Mouse (Mus musculus): ENCODE measurements around the gene Gm10282. TPM values are rescaled to one million over a fixed set of nuclear protein-coding genes. Genes with fewer than 3 reads are reported as not detected.

The Gm10282 gene
- polyA plus RNA-seq, 1 experiment from 2014 or later: 16.5 TPM

DNA sequence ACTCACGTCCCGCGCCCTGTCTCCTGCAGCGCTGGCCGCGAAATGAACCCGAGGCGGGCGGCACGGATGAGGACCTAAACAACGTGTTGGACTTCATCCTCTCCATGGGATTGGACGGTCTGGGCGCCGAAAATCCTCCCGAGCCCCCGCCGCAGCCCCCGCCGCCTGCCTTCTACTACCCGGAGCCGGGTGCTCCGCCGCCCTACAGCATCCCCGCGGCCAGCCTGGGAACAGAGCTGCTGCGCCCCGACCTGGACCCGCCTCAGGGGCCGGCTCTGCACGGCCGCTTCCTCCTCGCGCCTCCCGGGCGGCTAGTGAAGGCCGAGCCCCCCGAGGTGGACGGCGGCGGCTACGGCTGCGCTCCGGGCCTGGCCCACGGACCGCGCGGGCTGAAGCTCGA, 14.3 kb upstream of the Gm10282 start:
- Histone ChIP-seq H3K36me3 (ENCODE audit: control insufficient read depth, insufficient read depth) (no peaks in the 10 kb centered on the region), H3K4me1 (replicated peaks; ENCODE audit: control insufficient read depth, insufficient read depth, low read length) (peaks cover 15% of the 10 kb centered on the region), H3K27me3 (replicated peaks; ENCODE audit: control insufficient read depth, insufficient read depth, low read length) (peaks cover 36% of the 10 kb centered on the region), H3K9ac (replicated peaks; ENCODE audit: low read depth, low read length) (peak overlapping the region; percentile 46), H3K9me3 (ENCODE audit: control insufficient read depth, low read length) (no peaks in the 10 kb centered on the region), H3K4me3 (replicated peaks; ENCODE audit: low read length) (peak overlapping the region; percentile 60), H3K27ac (ENCODE audit: low read length) (no peak overlapping the region), H3K4me2 (ENCODE audit: low read length) (peak overlapping the region; percentile 94)
- peak; percentile 6; the same call in 1 of the 2 replicates for ATAC-seq
- 2% methylated on average over 46 of the region's 48 CpGs for WGBS

DNA sequence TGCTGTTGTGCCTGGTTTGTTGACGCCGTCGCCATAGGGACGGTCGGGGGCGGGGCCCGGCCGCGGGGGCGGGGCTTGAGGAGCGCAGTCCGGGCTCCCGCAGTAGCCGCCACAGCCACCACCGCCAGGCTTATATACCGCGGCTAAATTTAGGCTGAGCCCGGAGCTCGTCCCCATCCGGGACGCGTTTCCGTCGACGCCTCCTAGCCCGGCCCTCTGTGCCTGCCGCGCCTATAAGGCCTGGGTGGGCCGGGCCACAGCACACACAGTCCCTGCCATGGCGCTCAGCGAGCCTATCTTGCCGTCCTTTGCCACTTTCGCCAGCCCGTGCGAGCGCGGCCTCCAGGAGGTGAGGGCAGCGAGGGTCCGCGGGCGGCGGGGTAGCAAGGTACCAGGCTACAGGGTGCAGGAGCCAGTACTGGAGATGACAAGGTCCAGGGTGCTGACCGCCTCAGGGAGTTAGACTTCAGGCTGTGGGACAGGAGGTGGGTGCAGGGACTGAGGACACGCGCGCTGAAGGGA, 13.8 kb upstream of the Gm10282 start, which contains the start of gene Klf2:
Klf2 (plus strand) TSS at position 233 of the 522 bp plus-strand sequence.
- H3K4me2 ChIP-seq (ENCODE audit: low read length): peak within 1 kb of the TSS; percentile 94
- peaks cover 15% of the 10 kb centered on the region for H3K4me1 ChIP-seq (replicated peaks; ENCODE audit: control insufficient read depth, insufficient read depth, low read length)
- no peaks in the 10 kb centered on the region for H3K9me3 ChIP-seq (ENCODE audit: control insufficient read depth, low read length)
- H3K9ac ChIP-seq (replicated peaks; ENCODE audit: low read depth, low read length): peak within 1 kb of the TSS; percentile 46
- H3K36me3 ChIP-seq (ENCODE audit: control insufficient read depth, insufficient read depth): no peaks in the 10 kb centered on the region
- peak; percentile 93 for ATAC-seq
- peaks cover 36% of the 10 kb centered on the region for H3K27me3 ChIP-seq (replicated peaks; ENCODE audit: control insufficient read depth, insufficient read depth, low read length)
- peak within 1 kb of the TSS; percentile 60 for H3K4me3 ChIP-seq (replicated peaks; ENCODE audit: low read length)
- WGBS: under 1% methylated on average over 44 of the region's 46 CpGs
- H3K27ac ChIP-seq (ENCODE audit: low read length): no peak within 1 kb of the TSS

- H3K9ac ChIP-seq (replicated peaks; ENCODE audit: low read depth, low read length): no peak overlapping the region
- WGBS: 43% methylated on average over 5 of the region's 5 CpGs
- no peak overlapping the region for H3K4me2 ChIP-seq (ENCODE audit: low read length)
- peaks cover 36% of the 10 kb centered on the region for H3K27me3 ChIP-seq (replicated peaks; ENCODE audit: control insufficient read depth, insufficient read depth, low read length)
- ATAC-seq: no peak
- H3K36me3 ChIP-seq (ENCODE audit: control insufficient read depth, insufficient read depth): no peaks in the 10 kb centered on the region
- H3K4me3 ChIP-seq (replicated peaks; ENCODE audit: low read length): no peak overlapping the region
- H3K9me3 ChIP-seq (ENCODE audit: control insufficient read depth, low read length): no peaks in the 10 kb centered on the region
- no peak overlapping the region for H3K27ac ChIP-seq (ENCODE audit: low read length)
- peaks cover 15% of the 10 kb centered on the region for H3K4me1 ChIP-seq (replicated peaks; ENCODE audit: control insufficient read depth, insufficient read depth, low read length)
Observed at GRCm38 (mm10) chr8:72317741-72318301, 12.8 kb upstream of the Gm10282 start.

- Histone ChIP-seq H3K4me3 (replicated peaks; ENCODE audit: low read length) (no peak overlapping the region), H3K4me1 (replicated peaks; ENCODE audit: control insufficient read depth, insufficient read depth, low read length) (peaks cover 15% of the 10 kb centered on the region), H3K9me3 (ENCODE audit: control insufficient read depth, low read length) (no peaks in the 10 kb centered on the region), H3K36me3 (ENCODE audit: control insufficient read depth, insufficient read depth) (no peaks in the 10 kb centered on the region), H3K4me2 (ENCODE audit: low read length) (no peak overlapping the region), H3K9ac (replicated peaks; ENCODE audit: low read depth, low read length) (no peak overlapping the region), H3K27ac (ENCODE audit: low read length) (no peak overlapping the region), H3K27me3 (replicated peaks; ENCODE audit: control insufficient read depth, insufficient read depth, low read length) (peaks cover 24% of the 10 kb centered on the region)
- whole genome bisulfite sequencing: 13% methylated on average over 10 of the region's 10 CpGs
- no peak for ATAC-seq
Observed at GRCm38 (mm10) chr8:72316053-72316695, 11.1 kb upstream of the Gm10282 start.

GRCm38 (mm10) chr8:72312926-72313518, 8.0 kb upstream of the Gm10282 start:
- H3K4me3 ChIP-seq (replicated peaks; ENCODE audit: low read length): no peak overlapping the region
- H3K36me3 ChIP-seq (ENCODE audit: control insufficient read depth, insufficient read depth): no peaks in the 10 kb centered on the region
- H3K4me2 ChIP-seq (ENCODE audit: low read length): no peak overlapping the region
- 93% methylated on average over 3 of the region's 3 CpGs for WGBS
- no peaks in the 10 kb centered on the region for H3K9me3 ChIP-seq (ENCODE audit: control insufficient read depth, low read length)
- peaks cover 2% of the 10 kb centered on the region; the same call in 1 of the 2 replicates for H3K4me1 ChIP-seq (replicated peaks; ENCODE audit: control insufficient read depth, insufficient read depth, low read length)
- ATAC-seq: no peak
- H3K27ac ChIP-seq (ENCODE audit: low read length): no peak overlapping the region
- H3K27me3 ChIP-seq (replicated peaks; ENCODE audit: control insufficient read depth, insufficient read depth, low read length): no peaks in the 10 kb centered on the region
- H3K9ac ChIP-seq (replicated peaks; ENCODE audit: low read depth, low read length): no peak overlapping the region

- no peaks in the 10 kb centered on the region for H3K27me3 ChIP-seq (replicated peaks; ENCODE audit: control insufficient read depth, insufficient read depth, low read length)
- 32% methylated on average over 8 of the region's 8 CpGs for WGBS
- H3K9me3 ChIP-seq (ENCODE audit: control insufficient read depth, low read length): no peaks in the 10 kb centered on the region
- peak; percentile 23; the same call in 1 of the 2 replicates for ATAC-seq
- H3K27ac ChIP-seq (ENCODE audit: low read length): no peak overlapping the region
- H3K9ac ChIP-seq (replicated peaks; ENCODE audit: low read depth, low read length): no peak overlapping the region
- no peaks in the 10 kb centered on the region for H3K36me3 ChIP-seq (ENCODE audit: control insufficient read depth, insufficient read depth)
- H3K4me2 ChIP-seq (ENCODE audit: low read length): no peak overlapping the region
- peaks cover 2% of the 10 kb centered on the region; the same call in 1 of the 2 replicates for H3K4me1 ChIP-seq (replicated peaks; ENCODE audit: control insufficient read depth, insufficient read depth, low read length)
- no peak overlapping the region for H3K4me3 ChIP-seq (replicated peaks; ENCODE audit: low read length)
Observed at GRCm38 (mm10) chr8:72310849-72311506, 5.9 kb upstream of the Gm10282 start.

- Histone ChIP-seq H3K36me3 (ENCODE audit: control insufficient read depth, insufficient read depth) (no peaks in the 10 kb centered on the region), H3K27ac (ENCODE audit: low read length) (no peak overlapping the region), H3K9ac (replicated peaks; ENCODE audit: low read depth, low read length) (no peak overlapping the region), H3K27me3 (replicated peaks; ENCODE audit: control insufficient read depth, insufficient read depth, low read length) (no peaks in the 10 kb centered on the region), H3K4me3 (replicated peaks; ENCODE audit: low read length) (no peak overlapping the region), H3K4me1 (replicated peaks; ENCODE audit: control insufficient read depth, insufficient read depth, low read length) (peaks cover 2% of the 10 kb centered on the region; the same call in 1 of the 2 replicates), H3K9me3 (ENCODE audit: control insufficient read depth, low read length) (no peaks in the 10 kb centered on the region), H3K4me2 (ENCODE audit: low read length) (no peak overlapping the region)
- 19% methylated on average over 6 of the region's 6 CpGs for WGBS
- no peak for ATAC-seq
Observed at GRCm38 (mm10) chr8:72308276-72308675, 3.2 kb upstream of the Gm10282 start.

GRCm38 (mm10) chr8:72306913-72307312, 1.9 kb upstream of the Gm10282 start:
- H3K4me1 ChIP-seq (replicated peaks; ENCODE audit: control insufficient read depth, insufficient read depth, low read length): peaks cover 2% of the 10 kb centered on the region; the same call in 1 of the 2 replicates

GRCm38 (mm10) chr8:72303633-72304032, 1.4 kb downstream of the Gm10282 start:
- Histone ChIP-seq H3K4me1 (replicated peaks; ENCODE audit: control insufficient read depth, insufficient read depth, low read length) (peaks cover 2% of the 10 kb centered on the region; the same call in 1 of the 2 replicates), H3K27ac (ENCODE audit: low read length) (no peak overlapping the region), H3K27me3 (replicated peaks; ENCODE audit: control insufficient read depth, insufficient read depth, low read length) (no peaks in the 10 kb centered on the region), H3K9ac (replicated peaks; ENCODE audit: low read depth, low read length) (no peak overlapping the region), H3K4me2 (ENCODE audit: low read length) (no peak overlapping the region), H3K4me3 (replicated peaks; ENCODE audit: low read length) (no peak overlapping the region), H3K9me3 (ENCODE audit: control insufficient read depth, low read length) (no peaks in the 10 kb centered on the region), H3K36me3 (ENCODE audit: control insufficient read depth, insufficient read depth) (no peaks in the 10 kb centered on the region)
- 62% methylated on average over 8 of the region's 8 CpGs for WGBS
- ATAC-seq: no peak

More at GRCm38 (mm10) chr8:72306913-72307312, 1.9 kb upstream of the Gm10282 start:
- Histone ChIP-seq H3K9me3 (ENCODE audit: control insufficient read depth, low read length) (no peaks in the 10 kb centered on the region), H3K36me3 (ENCODE audit: control insufficient read depth, insufficient read depth) (no peaks in the 10 kb centered on the region), H3K4me3 (replicated peaks; ENCODE audit: low read length) (no peak overlapping the region), H3K9ac (replicated peaks; ENCODE audit: low read depth, low read length) (no peak overlapping the region), H3K4me2 (ENCODE audit: low read length) (no peak overlapping the region), H3K27ac (ENCODE audit: low read length) (no peak overlapping the region), H3K27me3 (replicated peaks; ENCODE audit: control insufficient read depth, insufficient read depth, low read length) (no peaks in the 10 kb centered on the region)
- WGBS: 90% methylated on average over 5 of the region's 5 CpGs
- ATAC-seq: no peak

Measured in forebrain, embryonic 16.5 days (tissue).